Mouse (Mus musculus) left cerebral cortex, adult 6 months (tissue): ENCODE results near the gene Gm21738. TPM values are rescaled to one million over a fixed set of nuclear protein-coding genes. Genes with fewer than 3 reads are reported as not detected.

Experiments
- long read RNA-seq, 2 experiments: library from polyadenylated mRNA; unstranded; transcript quantifications; one replicate each; pipeline ENCODE4 v2.0.0; 2019 to 2020
- polyA plus RNA-seq: library from polyadenylated mRNA; unstranded; fragments of <200 nt; fragmentation: Nextera tagmentation; gene quantifications from 2 replicates; pipeline ENCODE4 v1.2.3, GENCODE M21; 2021

The Gm21738 gene
- polyA plus RNA-seq = 18.3 TPM in 1 of 2 replicates, not detected in the other
- long read RNA-seq, experiment 1 = 0 reads
- long read RNA-seq, experiment 2 = 0 reads

DNA sequence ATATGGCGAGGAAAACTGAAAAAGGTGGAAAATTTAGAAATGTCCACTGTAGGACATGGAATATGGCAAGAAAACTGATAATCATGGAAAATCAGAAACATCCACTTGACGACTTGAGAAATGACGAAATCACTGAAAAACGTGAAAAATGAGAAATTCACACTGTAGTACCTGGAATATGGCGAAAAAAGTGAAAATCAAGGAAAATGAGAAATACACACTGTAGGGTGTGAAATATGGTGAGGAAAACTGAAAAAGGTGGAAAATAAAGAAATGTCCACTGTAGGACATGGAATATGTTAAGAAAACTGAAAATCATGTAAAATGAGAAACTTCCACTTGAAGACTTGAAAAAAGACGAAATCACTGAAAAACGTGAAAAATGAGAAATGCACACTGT lies at the start of gene Gm21738:
Gm21738 (minus strand) TSS at position 101 of the 400 bp plus-strand sequence.

Other genes with a start within 250 kb of the Gm21738 start
- gene Gm2244, start 131.0 kb upstream of the Gm21738 start, polyA plus RNA-seq = 0.24 and 0.47 TPM in 2 replicates
- gene Gm2237, start 166.2 kb upstream of the Gm21738 start, polyA plus RNA-seq = 3.2 and 6.6 TPM in 2 replicates
- not detected in 2 replicates for gene Gm5458, start 183.7 kb upstream of the Gm21738 start, polyA plus RNA-seq